9 mouse cellular contexts compared by ENCODE assay signal in genomic region chr11:115779038-115779571, GRCm38 (mm10). TPM values are rescaled to one million over a fixed set of nuclear protein-coding genes. Genes with fewer than 3 reads are reported as not detected.
A peak's percentile ranks its signal among the peaks of the same experiment; 100 is the strongest.
DNase-seq lines count a peak whose midpoint lies in the region; ATAC-seq lines count a peak whose summit lies in the region.
"Had no signal": no experiment of that assay in that cellular context is flagged by ENCODE, and none has a peak within 500 bp of the region (broad histone marks: within the 10 kb centered on the region; RNA-seq: fewer than 3 reads in every experiment).

No protein-coding gene starts in this region.

- 12% methylated on average over 9 of the region's 9 CpGs for WGBS in forebrain, embryonic 10.5 days
- 2% methylated on average over 9 of the region's 9 CpGs for WGBS in heart, embryonic 16.5 days
- 4% methylated on average over 9 of the region's 9 CpGs for WGBS in liver, embryonic 16.5 days (ENCODE audit: insufficient replicate concordance)
- 6% methylated on average over 9 of the region's 9 CpGs for WGBS in neural tube, embryonic 15.5 days

- DNase-seq in left cerebral cortex, adult 18-20 months (ENCODE audit: low spot score in 2 of 2), result peak; percentile 25 to 38
- no peak for DNase-seq in left cerebral cortex, adult 11 months (ENCODE audit: low spot score)
- DNase-seq in forebrain, embryonic 10.5 days (ENCODE audit: extremely low spot score, low spot score), result peak; percentile 73
- DNase-seq in kidney, postnatal 14 days, result peak; percentile 95
- peak; percentile 39 for DNase-seq in thymus, postnatal 0 days (ENCODE audit: low spot score)

- H3K4me1 ChIP-seq in forebrain, embryonic 10.5 days, result peaks cover 88% of the 10 kb centered on the region
- peaks cover 65% of the 10 kb centered on the region for H3K4me1 ChIP-seq in heart, embryonic 16.5 days (ENCODE audit: control insufficient read depth, insufficient read depth, low read length)
- peaks cover 43% of the 10 kb centered on the region for H3K4me1 ChIP-seq in liver, embryonic 16.5 days (ENCODE audit: control insufficient read depth, low read depth, low read length)
- peaks cover 71% of the 10 kb centered on the region for H3K4me1 ChIP-seq in neural tube, embryonic 15.5 days

- peak; percentile 94 for ATAC-seq in heart, embryonic 16.5 days (replicated peaks; ENCODE audit: extremely low read depth, insufficient read depth, low FRiP score)
- peak; percentile 92 for ATAC-seq in liver, embryonic 16.5 days (ENCODE audit: low read depth)
- peak; percentile 71 for ATAC-seq in neural tube, embryonic 15.5 days (ENCODE audit: low FRiP score)

- H3K4me3 ChIP-seq in forebrain, embryonic 10.5 days, result peak overlapping the region; percentile 40
- peak overlapping the region; percentile 9; the same call in 1 of the 2 replicates for H3K4me3 ChIP-seq in heart, embryonic 16.5 days (ENCODE audit: low read length)
- H3K4me3 ChIP-seq in liver, embryonic 16.5 days (ENCODE audit: low read depth, low read length), result peak overlapping the region; percentile 49
- no peak overlapping the region for H3K4me3 ChIP-seq in neural tube, embryonic 15.5 days (replicated peaks)

- H3K27ac ChIP-seq in forebrain, embryonic 10.5 days, result peak overlapping the region; percentile 84
- peak overlapping the region; percentile 97 for H3K27ac ChIP-seq in heart, embryonic 16.5 days (ENCODE audit: low read length)
- peak overlapping the region; percentile 98 for H3K27ac ChIP-seq in liver, embryonic 16.5 days (ENCODE audit: low read length)
- peak overlapping the region; percentile 87 for H3K27ac ChIP-seq in neural tube, embryonic 15.5 days (replicated peaks)
- H3K27ac ChIP-seq: macrophage had no signal

- no peaks in the 10 kb centered on the region for H3K9me3 ChIP-seq in forebrain, embryonic 10.5 days
- H3K9me3 ChIP-seq in heart, embryonic 16.5 days (replicated peaks; ENCODE audit: control insufficient read depth, low read length), result no peaks in the 10 kb centered on the region
- no peaks in the 10 kb centered on the region for H3K9me3 ChIP-seq in liver, embryonic 16.5 days (replicated peaks; ENCODE audit: control insufficient read depth, low read length)
- no peaks in the 10 kb centered on the region for H3K9me3 ChIP-seq in neural tube, embryonic 15.5 days (replicated peaks)

- H3K9ac ChIP-seq in heart, embryonic 16.5 days (ENCODE audit: low read length), result peak overlapping the region; percentile 60
- H3K9ac ChIP-seq in liver, embryonic 16.5 days (ENCODE audit: low read depth, low read length), result peak overlapping the region; percentile 69
- H3K9ac ChIP-seq in neural tube, embryonic 15.5 days (replicated peaks), result no peak overlapping the region

- peaks cover 5% of the 10 kb centered on the region; the same call in 1 of the 2 replicates for H3K36me3 ChIP-seq in forebrain, embryonic 10.5 days (replicated peaks)
- H3K36me3 ChIP-seq in heart, embryonic 16.5 days (ENCODE audit: control insufficient read depth, insufficient read depth), result peaks cover 6% of the 10 kb centered on the region; the same call in 1 of the 2 replicates
- no peaks in the 10 kb centered on the region for H3K36me3 ChIP-seq in liver, embryonic 16.5 days (ENCODE audit: control insufficient read depth, insufficient read depth)
- H3K36me3 ChIP-seq in neural tube, embryonic 15.5 days, result no peaks in the 10 kb centered on the region

- H3K4me2 ChIP-seq in heart, embryonic 16.5 days (ENCODE audit: low read depth, low read length), result peak overlapping the region; percentile 41
- peak overlapping the region; percentile 77 for H3K4me2 ChIP-seq in liver, embryonic 16.5 days (ENCODE audit: low read depth, low read length)
- H3K4me2 ChIP-seq in neural tube, embryonic 15.5 days, result peak overlapping the region; percentile 19; the same call in 1 of the 2 replicates

- H3K27me3 ChIP-seq in forebrain, embryonic 10.5 days (ENCODE audit: poor library complexity, severe bottlenecking), result 0 out of 2 replicates have a peak, but pooled peaks cover 5% of the 10 kb centered on the region
- H3K27me3 ChIP-seq in heart, embryonic 16.5 days (ENCODE audit: control insufficient read depth, insufficient read depth, low read length), result no peaks in the 10 kb centered on the region
- H3K27me3 ChIP-seq in liver, embryonic 16.5 days (ENCODE audit: control insufficient read depth, insufficient read depth, low read depth, low read length), result no peaks in the 10 kb centered on the region
- H3K27me3 ChIP-seq in neural tube, embryonic 15.5 days (replicated peaks), result no peaks in the 10 kb centered on the region

RNA-seq across cellular contexts. Expression of gene Tmem94, which starts 13.9 kb away (rescaled TPM):
- total RNA-seq in left cerebral cortex, adult 18-20 months (2021), result 10 to 100 TPM; 62.9 to 65.2 TPM
- polyA plus RNA-seq in forebrain, embryonic 10.5 days (2016; fragmentation: Nextera tagmentation; extraction: Ambion mirVana), result 36.8 and 38.1 TPM in 2 replicates
- polyA plus RNA-seq in heart, embryonic 16.5 days (2015; fragmentation: Nextera tagmentation; extraction: Ambion mirVana), result 36.8 and 43.1 TPM in 2 replicates
- 8.9 and 10.4 TPM in 2 replicates for polyA plus RNA-seq in liver, embryonic 16.5 days (2015; fragmentation: Nextera tagmentation; extraction: Ambion mirVana)
- 20.3 and 21.2 TPM in 2 replicates for polyA plus RNA-seq in neural tube, embryonic 15.5 days (2015; fragmentation: Nextera tagmentation; extraction: Ambion mirVana)
- 8.3 and 9.5 TPM in 2 replicates for polyA plus RNA-seq in thymus, postnatal 0 days (2015; fragmentation: Nextera tagmentation; extraction: Ambion mirVana)

RNA-seq across cellular contexts. Expression of gene Caskin2, which starts 34.3 kb away (rescaled TPM):
- total RNA-seq in left cerebral cortex, adult 18-20 months (2021), result 10 to 100 TPM; 17.7 to 18.6 TPM
- 18.3 and 19.2 TPM in 2 replicates for polyA plus RNA-seq in forebrain, embryonic 10.5 days (2016; fragmentation: Nextera tagmentation; extraction: Ambion mirVana)
- 18.9 and 22.1 TPM in 2 replicates for polyA plus RNA-seq in heart, embryonic 16.5 days (2015; fragmentation: Nextera tagmentation; extraction: Ambion mirVana)
- 5.1 and 6.1 TPM in 2 replicates for polyA plus RNA-seq in liver, embryonic 16.5 days (2015; fragmentation: Nextera tagmentation; extraction: Ambion mirVana)
- polyA plus RNA-seq in neural tube, embryonic 15.5 days (2015; fragmentation: Nextera tagmentation; extraction: Ambion mirVana), result 9.8 and 10.2 TPM in 2 replicates
- polyA plus RNA-seq in thymus, postnatal 0 days (2015; fragmentation: Nextera tagmentation; extraction: Ambion mirVana), result 3.5 and 3.7 TPM in 2 replicates

RNA-seq across cellular contexts. Expression of gene Tsen54, which starts 35.4 kb away (rescaled TPM):
- 10 to 100 TPM; 14.0 to 14.5 TPM for total RNA-seq in left cerebral cortex, adult 18-20 months (2021)
- 34.7 and 41.0 TPM in 2 replicates for polyA plus RNA-seq in forebrain, embryonic 10.5 days (2016; fragmentation: Nextera tagmentation; extraction: Ambion mirVana)
- polyA plus RNA-seq in heart, embryonic 16.5 days (2015; fragmentation: Nextera tagmentation; extraction: Ambion mirVana), result 26.2 and 28.3 TPM in 2 replicates
- polyA plus RNA-seq in liver, embryonic 16.5 days (2015; fragmentation: Nextera tagmentation; extraction: Ambion mirVana), result 10.2 and 12.4 TPM in 2 replicates
- 22.0 and 23.7 TPM in 2 replicates for polyA plus RNA-seq in neural tube, embryonic 15.5 days (2015; fragmentation: Nextera tagmentation; extraction: Ambion mirVana)
- polyA plus RNA-seq in thymus, postnatal 0 days (2015; fragmentation: Nextera tagmentation; extraction: Ambion mirVana), result 23.4 and 23.5 TPM in 2 replicates

RNA-seq across cellular contexts. Expression of gene Llgl2, which starts 44.7 kb away (rescaled TPM):
- total RNA-seq in left cerebral cortex, adult 18-20 months (2021), result 1 to 10 TPM; 3.6 to 4.5 TPM
- 7.5 and 7.6 TPM in 2 replicates for polyA plus RNA-seq in forebrain, embryonic 10.5 days (2016; fragmentation: Nextera tagmentation; extraction: Ambion mirVana)
- polyA plus RNA-seq in heart, embryonic 16.5 days (2015; fragmentation: Nextera tagmentation; extraction: Ambion mirVana), result 17.7 and 18.2 TPM in 2 replicates
- polyA plus RNA-seq in liver, embryonic 16.5 days (2015; fragmentation: Nextera tagmentation; extraction: Ambion mirVana), result 14.4 and 15.6 TPM in 2 replicates
- polyA plus RNA-seq in neural tube, embryonic 15.5 days (2015; fragmentation: Nextera tagmentation; extraction: Ambion mirVana), result 0.97 and 8.8 TPM in 2 replicates
- polyA plus RNA-seq in thymus, postnatal 0 days (2015; fragmentation: Nextera tagmentation; extraction: Ambion mirVana), result 15.6 and 15.7 TPM in 2 replicates

Comparison
In these comparisons a context has a peak if more than half of its experiments do, and no peak if none do; other contexts are left out.
1. H3K4me2 ChIP-seq: peak in every context shown above with its lines; median percentile 77 in liver, embryonic 16.5 days; 41 in heart, embryonic 16.5 days; 19 in neural tube, embryonic 15.5 days.